Mouse (Mus musculus) neural tube, postnatal 0 days (tissue): Measurements from ENCODE around the gene Txlnb. TPM values are rescaled to one million over a fixed set of nuclear protein-coding genes. Genes with fewer than 3 reads are reported as not detected.

ENCODE experiments used
- polyA plus RNA-seq: library from polyadenylated mRNA; unstranded; fragments of >200 nt; fragmentation: Nextera tagmentation; extraction: Ambion mirVana; gene quantifications from 2 replicates; pipeline ENCODE4 v1.2.1, GENCODE M21; 2015

The Txlnb gene
- polyA plus RNA-seq = 0.67 and 0.70 TPM in 2 replicates

DNA sequence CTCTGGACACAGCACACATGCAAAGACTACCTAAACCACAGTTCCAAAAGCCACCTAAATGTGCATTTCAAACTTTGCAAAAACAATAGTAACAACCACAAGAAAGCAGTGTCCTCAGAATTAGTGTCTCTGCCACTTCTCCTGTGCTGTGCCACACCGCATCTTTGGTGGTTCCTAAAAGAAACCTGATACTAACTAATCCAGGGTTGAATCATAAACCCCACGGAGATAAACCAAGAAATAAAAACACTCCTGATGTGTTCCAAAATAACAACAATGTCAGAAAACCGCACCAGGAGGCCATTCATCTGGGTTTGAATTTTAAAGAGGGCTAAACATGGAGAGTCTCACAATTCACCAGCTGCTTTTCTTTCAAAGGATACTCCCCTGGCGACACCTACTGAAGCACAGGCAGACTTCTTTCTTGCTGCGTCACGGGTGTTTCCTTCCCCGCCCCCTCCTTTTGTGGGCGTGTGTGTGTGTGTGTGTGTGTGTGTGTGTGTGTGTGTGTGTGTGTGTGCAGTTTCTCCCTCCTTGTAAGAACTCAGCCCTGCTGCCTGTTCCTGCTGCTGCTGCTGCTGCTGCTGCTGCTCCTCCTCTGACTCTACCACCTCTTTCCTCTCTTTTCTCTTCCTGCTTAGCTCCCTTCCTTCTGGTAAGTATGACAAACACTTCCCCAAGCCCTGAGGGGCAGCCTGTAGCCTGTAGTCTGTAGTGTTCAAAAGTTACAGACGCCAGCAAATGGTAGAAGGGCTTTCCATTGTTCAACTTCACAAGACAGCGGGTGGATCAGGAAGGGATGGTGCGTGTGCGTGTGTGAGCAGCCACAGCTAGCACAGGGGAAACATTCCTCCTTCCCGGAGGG, at the start of gene Txlnb:
Gene Txlnb, plus strand, starts transcription at position 460 of the 865 bp plus-strand sequence.

Other genes starting within 250 kb of the Txlnb start
- gene Cited2, start 73.0 kb upstream of the Txlnb start, polyA plus RNA-seq = 66.2 and 70.2 TPM in 2 replicates
- 4.8 and 5.7 TPM in 2 replicates for gene Heca, start 151.8 kb downstream of the Txlnb start, polyA plus RNA-seq
- 50.0 and 60.3 TPM in 2 replicates for gene Abracl, start 227.1 kb downstream of the Txlnb start, polyA plus RNA-seq